Mouse (Mus musculus) lung, adult 2 months (tissue): ENCODE data around the gene Xirp1.

Experiments used
- CTCF ChIP-seq: fragments of 200-500 bp; IDR thresholded peaks from 2 replicates; pipeline ENCODE4 v1.5.1; 2011; ENCODE audit warnings: mild to moderate bottlenecking, low read length, control low read depth; ENCODE audit not compliant: insufficient read depth
- POLR2A ChIP-seq: fragments of 200-500 bp; IDR thresholded peaks from 2 replicates; pipeline ENCODE4 v1.6.1; 2011; ENCODE audit warnings: low read depth, mild to moderate bottlenecking, control low read depth, low read length, borderline replicate concordance; ENCODE audit errors: extremely low read depth

- TF ChIP-seq POLR2A: no peak
- no peak for TF ChIP-seq CTCF
These were observed 20.5 kb downstream of the Xirp1 start for GRCm38 (mm10) chr9:120002893-120003292.
